Mouse (Mus musculus) liver, embryonic 15.5 days (tissue): ENCODE results near the gene Dhx36. TPM values are rescaled to one million over a fixed set of nuclear protein-coding genes. Genes with fewer than 3 reads are reported as not detected.

Experiments
- ATAC-seq: fragments of 200-750 bp; cut with Nextera tagmentation; 2 replicates; pipeline ENCODE4 v1.8.0; 2017; ENCODE audit warnings: moderate number of reproducible peaks, mild to moderate bottlenecking, moderate library complexity; ENCODE audit not compliant: insufficient read depth
- H3K27ac ChIP-seq: fragments of 300-500 bp; sonication (generic); replicated peaks from 2 replicates; pipeline ENCODE4 v1.5.1; 2015; ENCODE audit warnings: mild to moderate bottlenecking, inconsistent platforms
- H3K27me3 ChIP-seq: fragments of 300-500 bp; sonication (generic); 2 replicates; pipeline ENCODE4 v1.6.1; 2015; ENCODE audit warnings: mild to moderate bottlenecking, inconsistent platforms
- H3K36me3 ChIP-seq: fragments of 300-500 bp; sonication (generic); replicated peaks from 2 replicates; pipeline ENCODE4 v1.6.1; 2015; ENCODE audit warnings: moderate library complexity, mild to moderate bottlenecking, inconsistent platforms
- H3K4me1 ChIP-seq: fragments of 300-500 bp; sonication (generic); replicated peaks from 2 replicates; pipeline ENCODE4 v1.6.1; 2015; ENCODE audit warnings: inconsistent platforms
- H3K4me2 ChIP-seq: fragments of 300-500 bp; sonication (generic); 2 replicates; pipeline ENCODE4 v1.6.1; 2015; ENCODE audit warnings: moderate library complexity, mild to moderate bottlenecking, inconsistent platforms
- H3K4me3 ChIP-seq: fragments of 300-500 bp; sonication (generic); replicated peaks from 2 replicates; pipeline ENCODE4 v1.5.1; 2015; ENCODE audit warnings: mild to moderate bottlenecking, inconsistent platforms
- H3K9ac ChIP-seq: fragments of 300-500 bp; sonication (generic); 2 replicates; pipeline ENCODE4 v1.6.1; 2015; ENCODE audit warnings: moderate library complexity, mild to moderate bottlenecking, inconsistent platforms
- H3K9me3 ChIP-seq: fragments of 300-500 bp; sonication (generic); replicated peaks from 2 replicates; pipeline ENCODE4 v1.6.1; 2016; ENCODE audit warnings: inconsistent platforms
- WGBS: fragments of 180-500 bp; shearing (Covaris S2); methylation state at CpG from one replicate; pipeline ENCODE4 v1.1.7; 2015; ENCODE audit warnings: mixed read lengths; ENCODE audit not compliant: insufficient replicate concordance; 5-methylcytosine and 5-hydroxymethylcytosine counted together
- polyA plus RNA-seq: library from polyadenylated mRNA; unstranded; fragments of >200 nt; fragmentation: Nextera tagmentation; extraction: Ambion mirVana; gene quantifications from 2 replicates; pipeline ENCODE4 v1.2.1, GENCODE M21; 2015

Gene Dhx36
- polyA plus RNA-seq, 1 experiment from 2014 or later: 8.8 TPM

DNA sequence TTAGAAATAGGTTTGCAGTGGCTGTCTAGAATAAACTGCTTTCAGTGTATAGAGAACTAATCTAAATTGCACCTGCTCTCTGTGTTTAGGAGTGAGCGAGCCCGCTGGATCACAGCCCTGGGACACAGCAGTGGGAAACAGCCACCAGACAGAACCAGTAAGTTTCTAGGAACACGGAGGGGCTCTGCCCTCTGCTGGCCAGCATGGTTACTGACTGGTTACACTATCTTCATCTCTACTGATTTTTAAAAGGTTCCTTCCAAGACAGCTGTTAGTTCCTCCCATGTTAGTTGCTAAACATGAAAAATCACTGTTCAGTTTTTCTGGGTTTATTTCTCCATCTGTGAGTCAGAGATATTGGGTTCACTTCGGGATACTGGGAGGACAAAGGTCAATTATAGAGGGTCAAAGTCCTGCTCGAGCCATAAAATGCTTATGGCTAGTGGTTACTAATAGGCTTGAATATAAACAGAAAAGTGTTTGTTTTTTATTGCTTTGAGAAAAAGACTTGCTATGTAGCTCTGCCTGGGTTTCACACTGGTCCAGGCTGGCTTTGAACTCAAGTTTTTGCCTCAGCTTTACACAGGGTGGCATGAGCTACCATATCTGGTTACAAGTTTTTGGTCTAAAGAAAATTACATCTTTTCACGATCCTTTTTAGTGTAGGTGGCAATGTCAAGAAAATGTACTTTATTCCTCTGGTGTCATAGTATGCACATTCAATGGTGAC is 48.4 kb downstream of the Dhx36 start:
- ATAC-seq: no peak
- Histone ChIP-seq H3K27ac (no peak overlapping the region), H3K36me3 (peaks cover 4% of the 10 kb centered on the region)

DNA sequence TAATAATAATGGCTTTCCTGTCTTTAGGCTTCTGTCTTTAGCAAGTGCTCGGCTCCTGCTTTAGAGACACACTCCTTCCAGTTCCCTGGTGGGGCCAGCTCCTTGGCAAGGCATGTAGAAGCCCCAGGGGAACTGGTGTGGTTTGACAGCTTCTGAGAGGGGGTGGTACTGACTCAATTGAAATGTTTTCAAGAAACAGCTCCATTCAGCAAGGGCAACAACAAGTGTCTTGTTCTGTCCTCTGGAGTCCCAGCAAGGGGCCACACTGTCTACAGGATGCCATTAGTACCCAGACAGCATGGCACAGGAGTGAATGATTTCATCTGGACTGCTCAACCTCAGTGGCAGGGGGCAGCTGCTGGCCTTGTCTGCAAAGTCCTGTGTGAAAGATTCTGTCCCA is 51.0 kb downstream of the Dhx36 start:
- no peaks in the 10 kb centered on the region for H3K9me3 ChIP-seq
- no peaks in the 10 kb centered on the region for H3K27me3 ChIP-seq
- H3K4me2 ChIP-seq: no peak overlapping the region
- no peak for ATAC-seq
- H3K36me3 ChIP-seq: no peaks in the 10 kb centered on the region
- no peak overlapping the region for H3K4me3 ChIP-seq
- 64% methylated on average over 1 of the region's 1 CpGs for WGBS
- no peak overlapping the region for H3K27ac ChIP-seq
- H3K9ac ChIP-seq: no peak overlapping the region
- no peaks in the 10 kb centered on the region for H3K4me1 ChIP-seq

More for the DNA sequence above, 48.4 kb downstream of the Dhx36 start:
- no peaks in the 10 kb centered on the region for H3K4me1 ChIP-seq
- H3K9ac ChIP-seq: no peak overlapping the region
- H3K4me3 ChIP-seq: no peak overlapping the region
- H3K27me3 ChIP-seq: no peaks in the 10 kb centered on the region
- 40% methylated on average over 6 of the region's 6 CpGs for WGBS
- no peaks in the 10 kb centered on the region for H3K9me3 ChIP-seq
- H3K4me2 ChIP-seq: no peak overlapping the region

DNA sequence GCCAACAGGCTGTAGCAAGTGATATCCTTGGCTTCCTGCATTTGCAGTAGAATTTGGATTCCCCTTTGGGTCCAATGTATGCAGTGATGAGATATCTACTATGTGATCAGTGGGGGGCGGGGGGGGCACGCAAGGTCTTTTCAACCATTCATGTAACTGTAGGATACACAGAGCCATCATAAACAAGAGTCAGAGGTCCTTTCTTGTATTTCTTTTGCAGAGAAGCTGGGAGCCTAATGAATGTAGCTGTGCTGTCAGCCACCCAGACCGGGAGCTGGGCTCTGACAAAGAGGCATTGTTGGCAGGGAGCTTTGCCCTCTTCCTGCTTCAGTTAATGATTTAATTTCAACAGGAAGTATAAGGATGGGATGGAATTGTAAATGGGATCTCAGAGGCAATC is 52.7 kb downstream of the Dhx36 start:
- Histone ChIP-seq H3K9ac (no peak overlapping the region), H3K36me3 (no peaks in the 10 kb centered on the region), H3K9me3 (no peaks in the 10 kb centered on the region), H3K4me2 (no peak overlapping the region), H3K4me1 (no peaks in the 10 kb centered on the region), H3K27ac (no peak overlapping the region), H3K27me3 (no peaks in the 10 kb centered on the region), H3K4me3 (no peak overlapping the region)
- no peak for ATAC-seq
- 52% methylated on average over 3 of the region's 3 CpGs for WGBS

DNA sequence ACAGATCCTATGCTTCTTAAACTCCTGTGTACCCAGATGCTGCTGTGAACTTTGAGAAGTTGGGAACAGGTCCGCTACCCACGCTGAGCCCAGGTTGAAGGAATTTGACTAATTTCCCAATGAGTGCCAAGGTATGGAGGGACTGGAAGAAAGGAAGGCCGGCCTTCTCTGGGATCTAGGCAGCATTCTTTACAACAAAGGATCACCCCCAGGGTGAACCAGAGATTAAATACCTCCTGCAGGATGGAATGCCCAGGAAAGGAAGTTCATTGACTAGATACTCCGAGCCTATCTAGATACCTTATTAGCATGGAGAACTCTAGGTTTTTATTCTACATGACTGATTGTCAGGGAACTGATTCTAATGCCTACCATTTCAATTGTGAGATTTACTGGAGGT is 53.8 kb downstream of the Dhx36 start:
- no peak overlapping the region for H3K27ac ChIP-seq
- no peak overlapping the region for H3K4me2 ChIP-seq
- ATAC-seq: no peak
- H3K9me3 ChIP-seq: no peaks in the 10 kb centered on the region
- H3K9ac ChIP-seq: no peak overlapping the region
- 58% methylated on average over 4 of the region's 4 CpGs for WGBS
- H3K4me1 ChIP-seq: no peaks in the 10 kb centered on the region
- no peak overlapping the region for H3K4me3 ChIP-seq
- H3K36me3 ChIP-seq: no peaks in the 10 kb centered on the region
- no peaks in the 10 kb centered on the region for H3K27me3 ChIP-seq

DNA sequence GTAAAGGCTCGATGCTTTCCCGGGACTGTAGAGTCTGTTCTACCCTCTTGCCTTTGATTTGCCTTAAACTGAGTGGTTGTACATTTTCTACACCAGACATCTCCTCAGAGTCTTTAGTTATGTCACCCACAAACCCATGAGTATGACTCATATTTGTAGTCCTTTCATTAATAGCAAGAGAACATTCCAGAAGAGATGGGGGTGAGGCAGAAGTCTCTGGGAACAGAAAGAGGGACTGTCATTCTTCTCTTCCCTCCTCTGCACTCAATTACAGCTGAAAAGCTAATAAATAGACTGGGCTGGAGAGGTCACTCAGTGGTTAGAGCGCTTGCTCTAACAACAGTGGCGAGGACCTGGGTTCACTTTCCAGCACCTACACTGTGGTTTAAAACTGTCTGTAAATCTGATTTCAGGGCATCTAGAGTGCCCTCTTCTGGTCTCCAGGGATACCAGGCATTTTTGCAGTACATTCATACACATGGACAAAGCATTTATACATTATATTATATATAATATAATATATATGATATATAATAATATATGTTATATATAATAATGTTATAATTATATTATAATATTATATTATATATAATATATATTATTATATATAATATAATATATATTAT is 56.8 kb downstream of the Dhx36 start:
- Histone ChIP-seq H3K4me3 (no peak overlapping the region), H3K4me2 (no peak overlapping the region), H3K36me3 (no peaks in the 10 kb centered on the region), H3K4me1 (no peaks in the 10 kb centered on the region), H3K27me3 (no peaks in the 10 kb centered on the region), H3K27ac (no peak overlapping the region), H3K9me3 (no peaks in the 10 kb centered on the region), H3K9ac (no peak overlapping the region)
- ATAC-seq: no peak
- 68% methylated on average over 4 of the region's 4 CpGs for WGBS

DNA sequence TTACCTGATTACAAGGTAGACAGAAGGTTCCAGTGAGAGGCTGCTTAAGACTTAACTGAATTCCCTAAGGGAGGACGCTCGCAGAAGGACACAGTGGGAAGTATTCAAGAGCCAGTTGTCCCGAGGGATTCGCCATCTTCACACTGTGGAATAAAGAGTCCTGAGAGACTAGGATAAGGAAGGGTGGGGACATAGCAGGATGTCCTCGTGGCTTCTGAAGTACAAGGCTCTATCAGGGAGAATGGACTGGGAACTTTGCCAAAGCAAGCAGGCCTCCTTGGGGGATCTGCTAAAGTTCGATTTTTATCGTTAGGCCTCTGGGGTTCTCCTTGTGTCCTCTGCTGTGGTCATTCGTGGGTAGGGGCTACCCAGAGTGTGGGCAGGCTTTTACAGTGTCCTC is 59.7 kb downstream of the Dhx36 start:
- no peaks in the 10 kb centered on the region for H3K4me1 ChIP-seq
- no peaks in the 10 kb centered on the region for H3K36me3 ChIP-seq
- H3K4me2 ChIP-seq: no peak overlapping the region
- no peak for ATAC-seq
- H3K9me3 ChIP-seq: no peaks in the 10 kb centered on the region
- no peak overlapping the region for H3K9ac ChIP-seq
- no peak overlapping the region for H3K27ac ChIP-seq
- no peak overlapping the region for H3K4me3 ChIP-seq
- WGBS: 57% methylated on average over 8 of the region's 8 CpGs
- H3K27me3 ChIP-seq: no peaks in the 10 kb centered on the region

DNA sequence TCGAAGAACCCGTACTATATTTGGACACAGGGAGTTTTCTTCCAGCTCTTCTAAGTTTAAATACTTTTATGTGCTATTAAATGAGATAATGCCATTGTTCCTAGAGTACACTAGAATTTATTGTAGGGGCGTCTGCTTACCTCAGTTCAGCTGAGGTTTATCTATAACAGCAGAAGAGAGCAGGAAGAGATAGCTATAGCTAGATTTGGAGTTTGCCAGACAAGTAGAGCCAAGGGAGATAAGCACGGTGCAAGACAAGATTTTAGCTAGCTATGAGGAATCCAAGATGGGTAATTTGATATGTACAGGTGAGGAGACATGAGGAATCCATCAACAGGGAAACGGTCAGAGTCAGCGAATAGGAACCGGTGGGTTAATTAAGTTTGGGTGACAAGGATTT is 60.5 kb downstream of the Dhx36 start:
- no peaks in the 10 kb centered on the region for H3K4me1 ChIP-seq
- no peak overlapping the region for H3K9ac ChIP-seq
- H3K27me3 ChIP-seq: no peaks in the 10 kb centered on the region
- 63% methylated on average over 7 of the region's 7 CpGs for WGBS
- no peak overlapping the region for H3K4me2 ChIP-seq
- no peaks in the 10 kb centered on the region for H3K9me3 ChIP-seq
- H3K36me3 ChIP-seq: no peaks in the 10 kb centered on the region
- no peak overlapping the region for H3K4me3 ChIP-seq
- H3K27ac ChIP-seq: no peak overlapping the region
- ATAC-seq: no peak

DNA sequence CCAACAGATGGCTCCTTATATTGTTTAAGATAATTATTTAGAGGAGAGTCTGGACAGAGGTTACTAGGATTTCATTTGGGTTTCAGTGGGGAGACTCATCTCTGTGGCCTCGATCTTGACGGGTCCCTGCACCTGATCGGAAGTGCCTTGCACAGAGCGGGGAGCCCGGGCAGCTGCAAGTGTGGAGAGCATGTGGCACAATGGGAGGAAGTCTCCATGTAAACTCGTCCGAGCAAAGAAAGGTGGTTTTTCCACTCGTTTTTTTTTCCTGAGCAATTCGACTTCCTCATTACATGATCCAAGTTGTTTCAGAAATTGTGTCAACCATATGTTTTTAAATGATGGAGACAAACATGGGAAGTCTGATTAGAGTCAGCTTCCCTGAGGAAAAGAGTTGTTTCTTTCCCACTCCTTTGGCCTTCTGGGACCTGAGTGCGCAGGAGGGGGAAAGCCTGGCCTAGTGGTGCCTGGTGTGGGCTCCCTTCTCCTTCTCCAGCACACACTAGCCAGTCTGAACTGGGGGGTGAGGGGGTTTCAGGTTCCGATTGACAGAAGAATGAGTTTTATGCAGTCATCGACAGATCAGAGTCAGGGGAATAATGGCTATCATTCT is 63.1 kb downstream of the Dhx36 start:
- 32% methylated on average over 12 of the region's 12 CpGs for WGBS
- H3K4me3 ChIP-seq: no peak overlapping the region
- H3K36me3 ChIP-seq: no peaks in the 10 kb centered on the region
- H3K4me1 ChIP-seq: no peaks in the 10 kb centered on the region
- no peak overlapping the region for H3K4me2 ChIP-seq
- H3K27me3 ChIP-seq: no peaks in the 10 kb centered on the region
- no peak overlapping the region for H3K27ac ChIP-seq
- H3K9ac ChIP-seq: no peak overlapping the region
- ATAC-seq: no peak
- H3K9me3 ChIP-seq: no peaks in the 10 kb centered on the region

DNA sequence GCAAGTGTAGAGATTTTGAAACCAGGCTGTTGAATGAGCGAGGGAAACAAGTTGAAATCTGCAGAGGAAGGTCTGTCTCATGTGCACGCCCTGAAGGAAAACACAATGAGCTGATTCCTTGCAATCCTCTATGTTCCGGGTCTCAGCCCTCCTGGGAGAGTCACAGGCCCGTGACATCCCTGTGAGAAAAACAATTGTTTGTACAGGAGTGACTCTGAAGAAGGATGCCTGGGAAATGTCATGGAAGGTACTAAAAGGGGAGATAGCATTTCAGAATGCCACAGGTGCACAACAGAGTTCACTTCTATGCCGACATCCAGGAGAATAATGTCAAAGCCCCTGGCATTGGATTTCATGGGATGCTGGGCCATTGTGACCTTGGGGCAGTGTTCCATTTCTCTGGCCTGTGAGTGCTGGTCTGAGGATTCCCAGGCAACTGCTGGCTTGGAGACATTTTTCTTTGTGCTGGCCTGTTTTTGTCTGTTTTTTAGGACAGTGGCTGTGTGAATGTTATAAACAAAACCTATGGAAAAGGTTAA is 66.3 kb downstream of the Dhx36 start:
- H3K27me3 ChIP-seq: no peaks in the 10 kb centered on the region
- no peaks in the 10 kb centered on the region for H3K36me3 ChIP-seq
- no peak overlapping the region for H3K9ac ChIP-seq
- H3K9me3 ChIP-seq: no peaks in the 10 kb centered on the region
- no peak for ATAC-seq
- no peak overlapping the region for H3K4me3 ChIP-seq
- H3K4me1 ChIP-seq: no peaks in the 10 kb centered on the region
- H3K27ac ChIP-seq: no peak overlapping the region
- WGBS: 48% methylated on average over 5 of the region's 5 CpGs
- no peak overlapping the region for H3K4me2 ChIP-seq

DNA sequence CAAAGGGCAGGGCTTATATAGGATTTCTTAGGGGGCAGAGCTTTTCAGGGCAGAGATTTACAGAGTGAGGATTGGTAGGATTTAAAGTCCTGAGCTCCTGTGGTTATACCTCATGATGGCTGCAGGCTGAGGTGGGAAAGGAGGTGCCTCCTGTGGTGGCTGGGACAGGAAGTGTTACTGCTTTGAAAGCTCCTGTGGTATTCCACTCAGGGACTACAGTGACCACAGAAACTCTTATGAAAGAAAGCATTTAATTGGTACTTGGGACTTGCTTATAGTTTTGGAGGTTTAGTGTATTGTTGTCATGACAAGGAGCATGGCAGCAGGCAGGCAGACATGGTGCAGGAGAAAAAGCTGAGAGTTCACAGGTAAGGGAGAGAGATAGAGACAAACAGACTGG is 70.9 kb downstream of the Dhx36 start:
- H3K9me3 ChIP-seq: no peaks in the 10 kb centered on the region
- H3K9ac ChIP-seq: no peak overlapping the region
- no peak overlapping the region for H3K27ac ChIP-seq
- H3K4me2 ChIP-seq: no peak overlapping the region
- no peaks in the 10 kb centered on the region for H3K27me3 ChIP-seq
- ATAC-seq: no peak
- no peaks in the 10 kb centered on the region for H3K36me3 ChIP-seq
- no peaks in the 10 kb centered on the region for H3K4me1 ChIP-seq
- H3K4me3 ChIP-seq: no peak overlapping the region

DNA sequence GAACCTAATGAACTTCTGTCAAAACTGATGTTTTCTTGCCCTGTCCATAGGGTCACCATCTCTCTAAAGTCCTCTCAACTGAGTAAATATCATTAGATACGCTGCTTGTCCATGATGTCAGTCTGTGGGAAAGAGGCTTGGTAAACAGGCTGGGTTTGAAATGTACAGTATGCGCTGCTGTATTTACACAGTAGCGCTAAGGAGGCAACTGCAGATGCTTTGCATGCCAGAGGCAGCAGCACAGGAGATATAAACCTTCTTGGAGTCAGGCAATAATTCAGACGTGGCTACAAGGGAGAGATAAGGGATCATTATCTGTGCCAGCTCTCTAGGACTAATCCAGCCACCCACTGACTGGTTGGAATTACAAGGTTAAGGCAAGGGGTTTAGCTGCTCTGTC is 73.1 kb downstream of the Dhx36 start:
- Histone ChIP-seq H3K4me3 (no peak overlapping the region), H3K27ac (no peak overlapping the region), H3K4me1 (no peaks in the 10 kb centered on the region), H3K36me3 (no peaks in the 10 kb centered on the region), H3K27me3 (no peaks in the 10 kb centered on the region), H3K9me3 (no peaks in the 10 kb centered on the region), H3K4me2 (no peak overlapping the region), H3K9ac (no peak overlapping the region)
- 46% methylated on average over 4 of the region's 4 CpGs for WGBS
- ATAC-seq: no peak
